Mouse (Mus musculus) c-Kit-positive CD71-negative TER-119-negative erythroid progenitor cells, embryonic 14.5 days (primary cell): ENCODE data around the gene Moap1.

Experiments
- DNase-seq: peaks from one replicate; pipeline ENCODE4 v3.0.0-alpha.2; 2013; ENCODE audit warnings: low read depth

Gene Moap1

DNA sequence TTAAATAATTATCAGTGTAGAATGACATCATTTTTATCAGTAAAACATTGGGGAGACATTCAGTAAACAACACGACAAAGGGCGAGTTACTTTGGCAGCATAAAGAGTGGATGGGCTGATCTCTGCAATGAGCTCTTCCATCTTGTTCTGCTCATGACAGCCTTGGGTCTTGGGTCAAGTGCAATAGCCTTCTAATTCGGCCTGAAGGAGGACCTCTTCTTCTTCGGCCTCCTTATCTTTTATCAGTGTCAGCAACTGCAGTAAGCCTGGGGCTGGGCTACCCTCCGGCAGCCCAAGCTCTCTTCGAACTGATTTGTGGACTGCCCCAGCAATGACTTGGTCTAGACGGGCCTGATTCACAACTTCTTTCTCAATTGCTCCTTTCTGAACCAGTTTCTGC, 1.4 kb downstream of the Moap1 start:
- no peak for DNase-seq

DNA sequence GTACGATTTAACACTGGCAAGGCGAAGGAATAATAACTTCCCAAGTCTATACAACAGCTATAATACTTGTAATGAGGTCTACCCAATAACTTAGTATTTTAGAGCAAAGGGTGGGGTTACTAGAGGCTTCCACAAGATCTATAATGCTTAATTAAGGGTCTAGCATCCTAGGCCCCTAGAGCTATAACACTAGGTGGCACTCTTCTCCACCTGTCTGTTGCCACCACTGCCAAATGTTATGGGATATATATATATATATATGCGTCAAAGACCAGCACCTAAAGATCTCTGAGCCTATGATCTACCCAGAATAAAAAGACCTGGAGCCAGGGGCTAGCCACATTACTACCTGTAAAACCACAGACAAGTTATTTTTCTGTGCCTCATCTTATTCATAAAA, 3.2 kb downstream of the Moap1 start:
- DNase-seq: no peak

DNA sequence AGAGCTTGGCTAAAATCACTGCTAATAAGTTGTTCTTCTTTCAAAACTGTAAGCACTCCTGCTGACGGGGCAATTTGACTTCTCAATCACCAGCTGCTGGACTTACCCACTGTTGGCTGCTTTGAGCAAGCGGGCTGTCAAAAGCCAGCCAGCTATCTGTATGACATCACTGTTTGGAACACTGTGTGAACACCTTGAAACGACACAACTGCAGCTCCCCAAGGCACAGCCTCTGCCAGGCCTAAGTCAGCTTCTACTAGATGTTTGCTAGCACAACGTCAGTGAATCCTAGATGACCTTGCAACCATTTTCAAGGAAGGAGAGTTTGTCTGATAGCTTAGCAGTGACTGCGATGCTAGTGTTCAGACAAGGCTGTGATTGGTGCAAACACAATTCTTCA, 4.4 kb downstream of the Moap1 start:
- DNase-seq: no peak

DNA sequence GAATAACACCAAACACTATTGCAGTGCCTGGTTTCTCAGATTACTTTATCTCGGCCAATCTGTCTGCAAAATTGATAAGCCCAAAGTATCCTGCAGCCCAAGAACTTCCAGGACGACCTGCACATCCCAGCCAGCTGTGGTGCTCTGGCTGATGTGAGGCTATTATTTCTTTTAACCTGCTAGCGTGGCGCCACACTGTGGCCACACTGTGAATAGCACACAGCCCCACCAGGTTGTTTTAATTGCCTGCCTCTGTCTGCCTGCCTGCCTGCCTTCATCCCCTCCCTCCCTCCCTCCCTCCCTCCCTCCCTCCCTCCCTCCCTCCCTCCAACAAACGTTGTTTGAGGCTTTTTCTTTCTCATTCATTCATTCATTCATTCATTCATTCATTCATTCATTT, 10.1 kb downstream of the Moap1 start:
- DNase-seq: peak; percentile 65

DNA sequence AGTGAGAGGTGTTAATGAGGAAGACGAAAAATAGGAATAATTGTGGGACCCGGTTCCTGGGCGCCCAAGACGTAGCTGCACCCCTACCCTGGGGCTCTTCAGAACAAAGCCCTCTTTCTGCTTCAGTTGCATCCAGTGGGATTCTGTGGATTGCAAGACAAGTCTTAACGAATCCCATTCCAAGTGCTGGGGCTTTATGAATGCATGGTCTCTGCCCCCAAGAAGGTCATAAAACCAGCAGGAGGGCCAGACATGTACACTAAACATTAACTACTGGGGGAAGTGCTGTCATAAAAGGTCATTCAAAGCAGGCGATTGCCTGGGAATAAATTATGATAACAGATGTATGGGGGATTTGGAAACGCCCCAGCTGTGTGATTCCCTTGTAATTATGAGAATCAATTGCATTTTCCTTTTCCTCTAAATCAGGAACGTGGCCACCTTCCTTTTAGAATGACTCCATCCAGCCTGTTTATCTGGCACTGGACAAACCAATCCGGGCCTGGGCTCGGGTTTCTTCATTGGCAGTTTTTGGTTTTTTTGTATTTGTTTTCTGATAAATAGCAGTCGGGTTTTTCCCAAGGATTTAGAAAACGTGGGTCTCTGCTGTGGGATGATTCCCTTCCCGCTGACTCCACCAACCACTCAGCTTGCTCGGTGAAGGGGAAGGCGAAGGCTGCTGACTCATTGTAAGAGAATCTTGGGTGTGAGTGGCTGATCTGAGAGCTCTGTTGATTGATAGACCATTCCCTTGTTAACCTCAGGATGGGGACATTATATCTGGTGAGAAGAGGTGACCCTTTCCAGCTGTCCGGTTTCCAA, 12.5 kb downstream of the Moap1 start:
- DNase-seq: no peak

DNA sequence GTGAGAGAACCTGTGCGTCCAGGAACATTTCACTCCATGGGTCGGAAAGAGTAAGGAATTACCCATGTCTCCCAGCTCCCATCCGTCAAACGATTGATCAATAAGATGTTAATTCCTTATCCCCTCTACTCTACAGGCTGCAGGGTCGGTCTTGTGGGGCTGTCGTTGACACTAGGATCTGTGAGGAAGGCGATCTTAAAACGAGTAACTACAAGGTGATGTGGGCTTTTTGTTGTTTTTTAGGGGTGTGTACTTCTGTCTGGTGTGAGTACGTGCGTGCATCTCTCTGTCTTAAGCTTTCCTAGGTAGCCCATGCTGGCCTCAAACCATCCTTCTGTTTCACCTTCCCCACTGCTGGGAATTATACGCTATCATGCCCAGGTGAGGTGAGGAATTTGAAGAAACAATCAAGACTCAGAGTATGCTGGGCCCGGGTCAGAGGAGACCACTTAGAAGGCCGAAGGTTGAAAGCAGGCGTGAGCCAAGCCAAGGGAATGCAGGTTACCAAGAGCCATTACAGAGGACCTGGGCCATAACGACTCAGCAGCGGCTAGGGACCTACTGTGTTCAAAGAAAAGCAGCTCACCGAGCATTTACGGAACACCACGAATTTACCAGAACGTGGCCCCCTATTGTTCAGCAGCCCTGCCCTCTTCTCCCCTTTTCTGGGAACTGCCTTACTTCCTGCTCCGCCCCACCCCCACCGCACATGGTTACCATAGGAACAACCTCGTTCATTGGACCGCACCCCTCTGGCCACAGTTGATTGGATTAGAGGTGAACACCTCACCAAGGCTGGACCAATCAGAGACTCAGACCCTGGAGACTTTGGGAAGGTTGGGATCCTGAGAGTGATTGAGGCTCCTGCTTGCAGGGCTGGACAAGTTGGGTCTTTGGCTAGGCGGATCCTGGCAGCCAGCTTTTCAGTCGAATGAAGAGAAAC, 13.3 kb downstream of the Moap1 start:
- peak; percentile 63 for DNase-seq

DNA sequence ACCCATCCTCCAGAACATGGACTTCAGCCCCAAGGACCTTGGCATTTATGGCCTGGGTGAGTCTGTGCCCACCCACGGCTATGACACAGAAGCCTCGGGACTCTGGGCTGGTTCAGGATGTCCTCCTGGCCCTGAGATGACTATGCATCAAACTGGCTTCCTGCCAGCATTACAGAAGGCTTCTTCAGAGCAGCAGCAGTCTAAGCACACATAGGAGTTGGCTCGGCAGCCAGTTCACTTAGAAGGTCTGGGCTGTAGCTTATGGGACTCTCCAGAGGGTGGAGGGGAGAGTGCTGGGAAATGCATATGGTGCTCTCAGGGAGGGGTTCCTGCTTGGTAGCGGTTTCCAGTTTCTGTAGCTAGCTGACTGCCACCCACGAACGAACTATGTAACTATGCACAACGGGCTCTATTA, 17.7 kb downstream of the Moap1 start:
- no peak for DNase-seq

DNA sequence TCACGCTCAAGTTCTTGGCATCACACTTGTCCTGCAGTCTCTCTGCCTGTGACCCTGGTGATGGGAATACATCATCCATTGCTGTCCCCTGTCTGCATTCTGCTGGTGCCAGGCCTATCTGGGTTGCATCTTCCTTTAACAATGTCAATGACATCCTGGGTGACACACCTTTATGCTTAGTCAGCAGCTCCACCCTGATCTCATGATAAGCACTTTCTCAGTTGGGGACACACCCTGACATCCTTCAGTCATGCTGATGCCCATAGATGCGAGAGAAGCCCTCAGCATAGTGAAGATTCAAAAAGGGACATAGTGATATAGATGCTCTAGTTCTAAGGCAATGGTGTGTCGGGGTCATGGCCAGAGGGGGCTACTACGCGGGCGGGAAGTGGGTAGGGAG, 18.3 kb downstream of the Moap1 start:
- no peak for DNase-seq

DNA sequence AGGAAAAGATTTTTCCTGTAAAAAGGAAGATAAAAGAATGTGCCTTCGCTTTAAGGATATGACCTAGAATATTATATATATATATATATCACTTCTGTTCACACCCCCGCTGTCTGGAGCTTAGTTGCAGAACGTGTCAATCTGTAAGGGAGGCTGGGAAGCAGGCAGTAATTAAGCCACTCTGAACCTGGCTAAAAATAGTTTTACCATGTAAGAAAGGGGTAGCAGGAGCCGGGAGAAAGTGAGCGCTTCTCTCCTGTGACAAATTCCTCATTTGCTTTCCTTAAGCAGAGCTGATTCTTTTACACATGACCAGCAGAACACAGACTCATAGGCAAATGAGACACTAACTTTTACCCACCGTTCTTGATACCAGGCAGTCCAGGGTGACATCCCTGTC, 19.6 kb downstream of the Moap1 start:
- DNase-seq: no peak

DNA sequence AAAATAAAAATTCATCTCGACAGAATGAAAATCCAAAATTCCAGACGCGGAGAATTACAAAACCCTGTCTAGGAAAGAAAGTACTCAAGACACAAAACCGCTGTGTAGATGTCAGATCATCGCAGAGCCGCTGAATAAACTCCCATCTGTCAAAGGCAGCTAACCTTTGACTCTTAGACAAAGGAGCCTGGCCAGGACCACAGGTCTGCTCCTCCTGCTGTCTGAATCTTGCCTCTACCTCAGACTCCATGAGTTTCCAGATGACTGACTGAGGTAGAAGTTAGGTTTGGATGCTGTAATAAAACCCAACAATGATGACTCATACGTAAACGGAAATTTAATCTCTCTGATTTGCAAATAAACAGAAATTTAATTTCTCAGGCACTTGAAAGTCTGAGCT, 20.5 kb downstream of the Moap1 start:
- no peak for DNase-seq

DNA sequence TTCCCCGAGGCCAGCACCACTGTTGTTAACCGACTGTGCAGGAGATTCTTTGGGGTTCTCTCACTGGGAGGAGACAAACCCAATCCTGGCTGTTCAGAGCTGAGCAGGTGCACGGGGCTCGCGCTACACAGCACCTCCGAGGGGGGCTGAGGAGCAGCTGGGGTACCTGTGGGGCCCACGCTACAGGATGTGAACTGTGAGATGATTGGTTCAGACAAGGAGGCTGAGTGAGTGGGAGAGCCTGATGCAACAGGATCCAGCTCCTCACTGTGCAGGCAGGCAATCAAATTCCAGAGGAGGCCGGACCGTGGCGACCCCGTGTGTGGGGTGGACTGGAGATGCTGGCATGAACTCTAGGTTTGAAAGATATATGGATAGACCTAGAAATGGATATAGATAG, 21.0 kb downstream of the Moap1 start:
- no peak for DNase-seq

DNA sequence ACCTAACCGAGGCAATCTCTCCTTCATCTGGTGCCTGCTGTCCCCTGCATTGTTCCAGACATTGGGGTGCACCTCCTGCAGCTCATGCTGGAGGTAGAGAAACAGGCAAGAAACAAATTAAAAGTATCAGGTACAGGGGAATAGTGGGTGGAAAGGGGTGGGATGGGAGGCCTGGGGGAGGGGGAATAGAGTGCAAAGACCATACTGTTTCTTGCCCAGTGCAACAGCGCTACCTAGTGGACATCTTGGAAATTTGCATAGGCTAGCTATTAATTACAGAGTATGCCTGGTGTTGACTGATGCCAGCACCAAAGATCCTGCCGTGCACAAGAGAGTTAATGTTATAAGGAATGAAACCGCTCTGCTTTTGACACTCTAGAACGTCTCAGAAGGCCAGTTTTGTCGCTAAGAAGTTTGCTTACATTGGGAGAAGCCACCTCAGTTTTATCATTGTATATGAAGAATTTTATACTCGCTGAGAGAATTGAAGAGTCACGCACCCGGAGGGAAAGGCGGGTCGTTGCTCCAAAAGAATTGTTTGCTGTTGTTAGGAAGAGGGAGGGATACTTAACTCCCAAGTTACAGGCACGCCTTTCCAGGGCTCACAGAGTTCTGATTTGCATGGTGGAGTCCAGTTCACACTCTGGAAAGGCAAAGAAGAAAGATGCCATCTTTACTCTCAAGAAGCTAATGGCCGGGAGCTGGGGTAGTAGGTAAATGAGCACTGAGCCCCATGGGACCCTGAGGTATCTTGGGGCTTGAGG, 23.7 kb downstream of the Moap1 start:
- no peak for DNase-seq

DNA sequence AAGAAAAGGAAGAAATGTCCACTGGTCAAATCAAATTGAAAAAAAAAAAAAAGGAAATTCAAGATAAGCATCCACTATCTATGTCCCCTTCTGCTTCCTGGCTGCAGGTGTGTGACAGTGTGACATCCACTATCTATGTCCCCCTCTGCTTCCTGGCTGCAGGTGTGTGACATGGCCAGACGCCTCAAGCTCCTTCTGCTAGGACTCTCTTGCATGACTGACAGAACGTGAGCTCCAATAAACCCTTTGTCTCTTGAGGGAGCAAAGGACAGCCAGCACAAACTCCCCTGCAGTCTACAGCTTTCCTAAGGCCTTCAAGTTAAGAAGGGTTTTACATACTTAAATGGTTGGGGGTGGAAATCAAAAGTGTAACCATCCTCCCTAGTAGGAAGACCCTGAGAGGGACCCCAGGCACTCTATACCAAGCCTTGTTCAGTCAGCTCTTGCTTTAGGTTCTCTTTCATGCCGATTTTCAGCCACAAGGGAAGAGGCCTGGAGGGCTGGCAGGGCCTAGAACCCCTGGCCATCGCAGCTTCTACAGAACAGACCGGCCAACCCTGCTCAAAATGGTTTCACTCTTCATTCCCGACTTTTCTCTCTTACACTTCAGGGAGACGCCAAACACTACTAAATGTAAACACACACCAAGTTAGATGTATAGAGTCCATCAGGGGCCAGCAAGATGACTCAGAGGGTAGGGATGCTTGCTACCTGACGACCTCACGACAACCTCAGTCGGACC, 28.6 kb downstream of the Moap1 start:
- no peak for DNase-seq

DNA sequence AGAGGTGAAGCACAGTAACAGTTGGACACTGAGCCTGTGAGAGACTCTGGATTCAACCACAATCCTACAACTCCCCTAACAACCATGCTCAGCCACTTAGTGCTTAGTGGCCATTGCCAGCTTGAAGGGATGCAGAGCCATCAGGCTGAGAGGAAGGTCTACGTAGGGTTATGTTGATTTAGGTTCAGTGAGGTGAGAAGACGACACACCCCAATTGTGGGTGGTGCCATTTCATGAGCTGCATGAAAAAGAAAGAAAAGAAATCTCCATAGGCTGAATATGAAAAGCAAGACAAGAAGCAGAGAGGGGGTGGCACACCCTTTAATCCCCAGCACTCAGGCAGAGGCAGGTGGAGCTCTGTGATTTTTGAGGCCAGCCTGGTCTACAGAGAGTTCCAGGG, 29.3 kb downstream of the Moap1 start:
- DNase-seq: no peak

DNA sequence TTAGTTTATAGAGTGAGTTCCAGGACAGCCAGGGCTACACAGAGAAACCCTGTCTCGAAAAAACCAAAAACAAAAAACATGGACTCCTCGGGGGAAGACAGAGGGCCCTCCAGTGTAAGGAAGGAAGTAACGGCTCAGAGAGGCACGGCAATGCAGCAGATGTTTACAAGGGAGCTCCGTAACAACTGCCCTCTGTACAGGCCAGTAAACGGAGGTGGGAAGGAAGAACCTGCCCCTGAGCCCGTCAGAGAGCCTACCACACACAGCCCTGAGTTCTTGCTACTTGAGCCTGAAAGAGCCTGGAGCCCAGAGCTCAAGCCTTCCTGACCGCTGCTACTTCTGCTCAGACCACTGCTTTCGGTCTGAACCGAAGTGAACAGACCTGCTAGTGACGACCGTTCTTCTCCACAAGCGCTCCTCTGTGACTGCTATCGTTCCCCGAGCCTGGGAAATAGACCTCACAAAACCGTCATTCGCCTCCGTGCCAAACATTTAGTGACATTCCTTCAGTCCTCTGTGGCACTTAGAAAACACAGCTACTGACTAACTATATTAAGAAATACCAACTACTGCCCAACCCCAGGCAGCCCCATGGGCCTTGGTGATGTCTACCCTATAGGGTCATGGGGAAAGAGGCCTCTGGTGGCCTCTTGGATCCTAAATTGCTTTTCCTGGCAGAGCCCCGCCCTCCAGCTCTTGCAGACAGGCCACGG, 30.2 kb downstream of the Moap1 start:
- DNase-seq: no peak

DNA sequence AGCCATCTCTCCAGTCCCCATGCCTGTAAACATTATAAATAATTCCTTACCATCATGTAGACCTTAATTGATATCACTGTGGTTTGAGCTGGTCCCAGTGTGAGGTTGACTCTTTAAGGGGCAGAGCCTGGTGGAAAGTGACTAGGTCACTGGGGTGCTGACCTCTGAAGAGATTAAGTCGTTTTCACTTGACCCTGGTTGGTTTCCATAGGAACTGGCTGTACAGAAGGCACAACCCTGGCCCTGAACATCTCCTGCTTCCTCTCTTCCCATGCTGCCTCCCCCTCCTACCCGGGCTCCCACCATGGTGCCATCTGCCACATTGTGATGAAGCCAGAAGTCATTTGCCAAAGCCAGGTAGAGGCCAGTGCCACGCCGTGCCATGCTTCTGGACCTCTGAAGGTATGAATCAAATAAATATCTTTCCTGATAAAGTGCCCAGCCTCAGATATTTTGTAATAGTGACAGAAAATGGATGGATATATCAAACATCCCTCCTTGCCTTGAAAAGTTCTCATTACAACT, 32.5 kb downstream of the Moap1 start:
- no peak for DNase-seq

DNA sequence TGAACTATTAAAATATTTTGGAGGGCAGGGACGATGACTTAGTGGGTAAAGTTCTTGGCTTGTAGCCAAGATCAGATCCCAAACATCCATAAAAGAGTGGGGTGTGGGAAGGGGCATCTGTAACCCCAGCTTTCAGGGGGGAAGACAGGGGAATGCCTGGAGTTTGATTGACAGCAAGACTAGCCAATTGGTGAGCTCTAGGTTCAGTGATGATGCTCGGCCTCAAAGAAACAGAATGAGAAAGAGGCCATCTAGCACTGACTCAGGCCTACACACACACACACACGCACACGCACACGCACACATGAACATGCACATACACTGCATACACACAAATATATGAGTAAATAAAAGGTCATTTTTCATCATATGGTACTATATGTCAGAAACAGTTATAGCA, 33.6 kb downstream of the Moap1 start:
- no peak for DNase-seq

DNA sequence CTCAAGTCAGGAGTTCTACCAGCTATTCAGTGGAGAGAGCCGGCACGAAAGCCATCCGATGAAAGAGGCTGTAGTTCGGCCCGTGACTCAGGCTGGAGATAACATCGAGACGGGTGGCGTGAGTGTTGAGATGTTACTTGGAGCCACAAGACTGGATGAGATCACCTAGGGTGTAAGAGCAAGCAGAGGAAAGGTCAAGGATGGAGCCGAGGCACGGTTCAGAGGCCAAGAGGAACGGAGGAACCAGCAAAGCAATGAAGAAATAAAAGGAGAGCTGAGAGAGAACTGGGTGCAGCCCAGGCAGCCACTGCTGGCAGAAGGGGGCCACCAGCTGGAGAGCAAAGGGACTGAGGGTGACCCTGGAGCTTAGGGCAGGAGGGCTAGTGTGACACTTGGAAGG, 35.2 kb downstream of the Moap1 start:
- no peak for DNase-seq

DNA sequence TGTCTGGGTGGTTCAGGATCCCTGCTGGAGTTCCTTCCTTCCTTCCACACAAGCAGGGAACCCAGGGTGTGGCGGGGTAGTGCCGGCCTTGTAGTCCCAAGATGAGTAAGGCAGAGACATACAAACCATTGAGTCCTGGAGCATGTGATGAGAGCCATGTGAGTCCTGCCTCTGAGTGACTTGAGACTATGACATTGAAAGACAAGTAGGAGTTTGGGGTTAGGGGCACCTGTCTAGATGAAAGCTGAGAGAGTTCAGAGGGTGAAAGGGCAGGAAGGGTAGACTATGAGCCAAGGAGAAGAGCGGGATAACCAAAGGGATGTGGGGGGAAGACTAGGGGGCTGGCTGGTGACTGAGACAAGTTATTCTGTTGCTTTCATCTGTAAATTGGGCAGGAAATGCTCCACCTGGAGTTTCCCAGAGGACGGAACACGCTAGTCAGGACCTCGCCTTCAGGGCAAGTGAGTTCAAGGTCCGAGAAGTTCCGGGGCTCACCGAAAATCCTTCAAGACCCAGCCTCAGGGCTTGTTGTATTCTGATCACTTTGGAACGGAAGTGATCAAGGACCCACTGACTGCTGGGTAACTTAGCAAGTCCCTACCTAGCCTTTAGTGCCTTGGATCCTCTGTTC, 36.5 kb downstream of the Moap1 start:
- DNase-seq: no peak

DNA sequence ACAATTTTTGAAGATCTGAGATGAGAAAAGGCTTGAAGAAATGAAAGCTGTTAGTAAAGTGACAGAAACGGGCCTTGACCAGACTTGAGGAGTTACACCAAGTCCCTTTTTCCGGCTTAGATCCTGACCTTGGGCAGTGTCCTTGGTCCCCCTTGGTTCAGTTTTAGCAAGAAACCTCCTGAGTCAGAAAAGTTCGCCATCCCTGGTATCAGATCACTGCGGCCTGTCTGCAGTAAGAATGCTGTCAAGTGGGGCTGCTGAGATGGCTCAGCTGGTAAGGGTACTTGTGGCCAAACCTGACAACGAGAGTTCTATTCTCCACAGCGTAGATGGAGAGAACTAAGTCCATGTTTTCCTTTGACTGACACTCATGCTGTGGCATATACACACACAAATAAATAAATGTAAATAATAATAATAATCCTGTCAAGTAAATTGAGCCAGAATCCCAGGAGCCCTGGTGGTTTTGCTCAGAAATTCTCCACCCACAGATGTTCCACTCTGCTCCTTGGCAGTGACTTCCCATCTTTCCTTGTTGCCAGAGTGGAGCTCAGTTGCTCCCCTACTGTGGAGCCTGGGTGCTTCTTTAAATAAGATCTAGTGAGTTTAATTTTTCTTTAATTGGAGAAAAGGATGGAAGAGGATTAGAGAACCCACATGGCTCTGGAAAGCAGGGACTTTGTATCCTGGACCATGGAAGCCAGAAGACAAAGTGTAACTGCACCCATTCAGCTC, 37.4 kb downstream of the Moap1 start:
- DNase-seq: no peak
